Mouse (Mus musculus): ENCODE data around the gene Fam90a1a.

GRCm38 (mm10) chr8:21966646-21967045, 8.1 kb downstream of the Fam90a1a start:
- TF ChIP-seq CTCF (IDR thresholded peaks at IDR 0.05) (no peak), EP300 (IDR thresholded peaks at IDR 0.05) (no peak)

Measured in lung, postnatal 0 days (tissue).